Mouse (Mus musculus) urinary bladder, postnatal 36 days (tissue): ENCODE measurements at regions not wholly inside any gene's neighbourhood (a gene's known extent, or its start where the extent isn't known, plus 50 kb on each side); places are given as distances from the start of the nearest gene placed in this dataset.
"Not testable (repeated sequence)": the region's sequence is repeated elsewhere in the genome, so short reads cannot be mapped to it uniquely, and the experiment has no call there.

Experiments used
- DNase-seq, 2 experiments: peaks; one replicate each; pipeline ENCODE4 v3.0.0; 2022; ENCODE audit warnings: low spot score in 2 of 2, mixed read lengths in 1 of 2

DNA sequence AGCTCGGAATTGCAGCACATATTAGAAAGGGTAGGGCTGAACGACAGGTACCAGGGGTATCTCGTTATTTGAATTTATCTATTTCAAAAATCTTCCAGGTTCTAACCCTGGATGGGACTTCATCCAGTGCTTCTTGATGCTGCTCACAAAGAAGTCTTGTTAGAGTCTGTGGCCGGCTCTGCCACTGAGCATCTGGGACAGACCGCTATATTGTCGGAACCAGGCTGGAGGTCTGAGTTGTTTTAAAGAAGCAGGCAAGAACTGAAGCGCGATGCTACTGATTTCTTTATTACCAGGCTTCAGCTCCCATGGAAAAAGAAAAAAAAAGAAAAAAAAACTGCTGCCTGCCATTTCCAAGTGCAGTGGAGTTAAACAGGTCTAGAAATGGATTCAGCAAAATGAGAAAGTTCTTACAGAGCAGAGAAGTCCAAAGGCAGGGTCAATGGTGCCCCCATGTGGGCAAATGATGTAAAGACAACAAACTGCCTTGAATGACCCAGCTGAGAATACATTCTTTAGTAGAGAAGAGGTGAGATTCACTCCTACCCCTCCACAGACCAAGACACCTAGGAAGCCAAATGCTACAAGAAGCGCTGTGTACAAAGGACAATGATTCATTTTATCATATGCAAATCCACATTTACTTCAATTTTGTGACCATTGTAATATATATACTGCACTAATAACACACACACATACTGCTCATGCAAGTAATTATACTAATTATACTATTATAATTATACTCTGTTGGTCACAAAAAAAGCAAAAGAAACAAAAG, 106.2 kb upstream of the Gcfc2 start:
- DNase-seq = peak; percentile 13 to 17

DNA sequence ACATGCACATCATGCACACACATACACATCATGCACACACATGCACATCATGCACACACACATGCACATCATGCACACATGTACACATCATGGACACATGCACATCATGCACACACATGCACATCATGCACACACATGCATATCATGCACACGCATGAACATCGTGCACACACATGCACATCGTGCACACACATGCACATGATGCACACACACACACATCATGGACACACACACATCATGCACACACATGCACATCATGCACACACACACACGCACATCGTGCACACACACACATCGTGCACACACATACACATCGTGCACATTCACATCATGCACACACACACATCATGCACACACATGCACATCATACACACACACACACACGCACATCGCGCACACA, 104.9 kb upstream of the Gcfc2 start:
- DNase-seq = no peak

DNA sequence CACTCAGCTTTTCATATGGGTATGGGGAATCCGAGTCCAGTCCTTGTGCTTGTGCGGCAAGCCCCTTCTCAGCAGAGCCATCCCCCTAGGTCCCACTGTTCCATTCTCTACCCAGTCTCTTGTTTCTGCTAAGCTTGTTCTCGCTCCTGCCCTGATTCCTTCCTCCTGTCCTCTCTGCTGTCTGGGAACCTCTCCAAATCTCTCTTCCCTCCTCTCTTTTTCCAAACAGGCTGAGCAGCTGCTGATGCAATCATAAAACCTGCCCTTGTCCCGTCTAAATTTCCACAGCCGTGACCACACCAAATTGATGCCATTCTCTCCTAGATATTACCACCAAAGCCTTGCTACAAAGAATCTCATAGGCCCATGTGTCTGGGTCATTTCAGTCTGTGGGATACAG, 103.4 kb upstream of the Gcfc2 start:
- DNase-seq = no peak

DNA sequence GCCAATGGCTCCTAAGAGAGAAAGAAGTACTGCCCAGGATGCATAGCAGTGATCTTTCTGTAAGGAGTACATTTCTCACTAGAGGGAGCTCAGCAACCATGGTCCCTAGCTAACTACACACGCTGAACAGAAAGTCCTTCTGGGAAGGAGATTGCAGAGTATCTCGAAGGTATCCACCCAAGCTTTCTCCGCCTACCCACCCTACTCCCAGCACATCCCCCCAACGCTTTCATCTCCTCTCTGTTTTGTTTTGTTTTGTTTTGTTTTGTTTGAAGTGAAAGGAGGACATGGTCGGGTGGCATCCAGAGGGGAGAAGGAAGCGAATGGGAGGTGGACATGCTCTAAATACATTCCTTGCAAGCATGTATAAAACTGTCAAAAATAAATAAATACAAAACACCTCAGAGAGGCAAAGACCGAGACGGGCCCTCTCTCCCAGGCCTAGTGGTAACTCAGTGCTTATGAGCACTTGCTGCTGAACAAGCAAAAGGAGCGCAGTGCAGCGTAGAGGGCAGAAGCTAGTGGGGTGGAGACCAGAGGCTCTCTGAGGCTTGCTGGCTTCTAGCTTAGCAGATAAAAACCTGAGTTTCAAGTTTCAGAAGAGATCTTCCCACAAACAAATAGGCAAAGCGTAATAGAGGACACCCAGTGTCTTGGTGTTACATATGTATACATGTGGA, 83.9 kb upstream of the Gcfc2 start:
- DNase-seq = no peak

DNA sequence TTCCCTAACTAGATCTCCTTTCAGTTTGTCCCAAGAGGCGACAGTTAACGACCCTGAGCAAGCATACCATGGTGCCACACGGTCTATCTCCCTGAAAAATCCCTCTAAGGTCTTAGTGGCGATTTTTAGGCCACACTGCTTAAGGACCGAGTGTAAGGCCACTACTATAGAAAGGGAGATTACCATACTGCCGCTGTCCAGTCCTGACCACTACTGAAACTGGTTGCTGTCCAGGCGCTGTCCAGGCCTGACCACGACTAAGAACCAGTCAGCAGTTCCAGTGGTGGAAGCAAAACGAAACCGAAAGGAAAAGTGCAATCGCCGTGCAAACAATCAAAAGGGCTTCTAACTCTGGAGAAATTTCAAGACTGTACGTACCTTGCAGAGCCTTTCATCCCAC, 55.3 kb upstream of the Gcfc2 start:
- not testable (repeated sequence) for DNase-seq
